Mouse (Mus musculus): ENCODE results near the gene AI854703. TPM values are rescaled to one million over a fixed set of nuclear protein-coding genes. Genes with fewer than 3 reads are reported as not detected.
A peak's percentile ranks its signal among the peaks of the same experiment; 100 is the strongest.

AI854703 gene
- total RNA-seq, 1 experiment: 0.67 TPM

DNA sequence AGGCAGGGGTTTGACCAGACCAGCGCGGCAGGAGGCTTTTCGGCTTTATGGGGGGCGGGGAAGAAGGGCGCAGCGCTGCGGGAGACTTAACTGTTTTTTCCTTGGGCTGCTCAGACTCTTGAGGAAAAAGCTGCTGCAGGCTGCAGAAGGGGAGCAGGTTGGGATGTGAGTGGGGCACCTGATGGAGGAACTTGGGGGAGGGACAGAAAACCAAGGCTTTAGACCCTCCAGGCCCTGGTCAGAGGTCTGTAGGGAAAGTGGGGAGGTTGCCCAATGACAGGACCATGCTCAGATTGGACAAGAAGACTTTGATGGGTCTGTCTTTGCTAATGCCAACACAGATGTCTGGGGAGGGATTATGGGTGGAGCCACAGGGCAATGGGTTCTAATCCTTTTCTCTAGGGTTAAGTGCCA is 954 bp downstream of the AI854703 start:
- TF ChIP-seq CHD2 (IDR thresholded peaks at IDR 0.05; ENCODE audit: low read depth, low read length): no peak
- peaks cover 0 to 5% of the 10 kb centered on the region in 2 experiments; a peak in 1 of 4 replicates for H3K4me1 ChIP-seq (ENCODE audit: control insufficient read depth in 2 of 2, insufficient read depth in 2 of 2, low read length in 2 of 2, poor library complexity in 1 of 2)
- H3K27ac ChIP-seq (ENCODE audit: insufficient read depth, low read depth, low read length, poor library complexity, severe bottlenecking): no peak overlapping the region
- in situ Hi-C loops (cut with MboI; ENCODE audit: low sequenced_read_pairs in 2 of 2, unreplicated experiment in 2 of 2): no loop called here
- no peaks in the 10 kb centered on the region for H3K9me3 ChIP-seq (ENCODE audit: control insufficient read depth, insufficient read depth, low read depth, low read length)
- H3K9ac ChIP-seq (ENCODE audit: insufficient read depth, low read depth, low read length, poor library complexity, severe bottlenecking): no peak overlapping the region
- H3K4me3 ChIP-seq (ENCODE audit: insufficient read depth in 1 of 2, low read depth in 1 of 2, low read length in 2 of 2, poor library complexity in 1 of 2, severe bottlenecking in 1 of 2): peak overlapping the region; percentile 42 to 47; a peak in 3 of 4 replicates
- no peaks in the 10 kb centered on the region for H3K36me3 ChIP-seq (ENCODE audit: control insufficient read depth, insufficient read depth, low read length, poor library complexity, severe bottlenecking)
- no peak for DNase-seq (ENCODE audit: low read depth, low spot score)

DNA sequence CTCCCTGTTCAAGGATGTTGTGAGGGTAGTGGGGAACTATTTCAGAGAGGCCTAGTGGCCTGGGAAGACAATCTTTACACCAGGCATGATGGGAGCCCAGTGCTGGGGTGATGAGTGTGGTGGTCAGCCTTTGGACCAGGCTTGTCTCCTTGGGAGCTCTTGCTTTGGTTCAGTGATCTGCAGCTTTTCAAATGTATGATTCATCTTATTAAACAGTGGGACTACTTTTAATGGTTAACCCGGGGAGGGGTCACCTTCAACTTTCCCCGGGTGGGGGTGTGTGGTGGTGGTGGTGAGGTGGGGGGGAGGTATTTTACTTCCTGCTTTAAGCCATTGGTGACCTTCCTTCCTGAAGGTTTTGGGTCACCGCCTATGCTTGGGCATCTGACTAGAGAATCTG is 1.8 kb downstream of the AI854703 start:
- Histone ChIP-seq H3K9me3 (ENCODE audit: control insufficient read depth, insufficient read depth, low read depth, low read length) (no peaks in the 10 kb centered on the region), H3K9ac (ENCODE audit: insufficient read depth, low read depth, low read length, poor library complexity, severe bottlenecking) (no peak overlapping the region), H3K4me1 (ENCODE audit: control insufficient read depth in 2 of 2, insufficient read depth in 2 of 2, low read length in 2 of 2, poor library complexity in 1 of 2) (peaks cover 0 to 5% of the 10 kb centered on the region in 2 experiments; a peak in 1 of 4 replicates), H3K36me3 (ENCODE audit: control insufficient read depth, insufficient read depth, low read length, poor library complexity, severe bottlenecking) (no peaks in the 10 kb centered on the region), H3K4me3 (ENCODE audit: insufficient read depth in 1 of 2, low read depth in 1 of 2, low read length in 2 of 2, poor library complexity in 1 of 2, severe bottlenecking in 1 of 2) (no peak overlapping the region), H3K27ac (ENCODE audit: insufficient read depth, low read depth, low read length, poor library complexity, severe bottlenecking) (no peak overlapping the region)
- in situ Hi-C loops (cut with MboI; ENCODE audit: low sequenced_read_pairs in 2 of 2, unreplicated experiment in 2 of 2): no loop called here
- TF ChIP-seq ZC3H11A (IDR thresholded peaks at IDR 0.05; ENCODE audit: borderline replicate concordance, low read depth, low read length) (no peak), MAFK (IDR thresholded peaks at IDR 0.05; ENCODE audit: insufficient read depth, low read depth, low read length) (no peak), HCFC1 (IDR thresholded peaks at IDR 0.05; ENCODE audit: borderline replicate concordance, insufficient read depth, low read length) (no peak), ZNF384 (IDR thresholded peaks at IDR 0.05; ENCODE audit: low read depth, low read length) (no peak), CHD2 (IDR thresholded peaks at IDR 0.05; ENCODE audit: low read depth, low read length) (no peak)
- DNase-seq (ENCODE audit: low read depth, low spot score): no peak

- peak overlapping the region; percentile 32 for H3K9ac ChIP-seq (ENCODE audit: insufficient read depth, low read depth, low read length, poor library complexity, severe bottlenecking)
- TF ChIP-seq ZNF384 (IDR thresholded peaks at IDR 0.05; ENCODE audit: low read depth, low read length): no peak
- no peak for TF ChIP-seq CHD2 (IDR thresholded peaks at IDR 0.05; ENCODE audit: low read depth, low read length)
- no peak for TF ChIP-seq HCFC1 (IDR thresholded peaks at IDR 0.05; ENCODE audit: borderline replicate concordance, insufficient read depth, low read length)
- no peak for TF ChIP-seq ZC3H11A (IDR thresholded peaks at IDR 0.05; ENCODE audit: borderline replicate concordance, low read depth, low read length)
- no peak for TF ChIP-seq MAFK (IDR thresholded peaks at IDR 0.05; ENCODE audit: insufficient read depth, low read depth, low read length)
- no peaks in the 10 kb centered on the region for H3K9me3 ChIP-seq (ENCODE audit: control insufficient read depth, insufficient read depth, low read depth, low read length)
- no peak overlapping the region for H3K27ac ChIP-seq (ENCODE audit: insufficient read depth, low read depth, low read length, poor library complexity, severe bottlenecking)
- no peak for DNase-seq (ENCODE audit: low read depth, low spot score)
- in situ Hi-C loops (cut with MboI; ENCODE audit: low sequenced_read_pairs in 2 of 2, unreplicated experiment in 2 of 2): no loop called here
- no peaks in the 10 kb centered on the region for H3K36me3 ChIP-seq (ENCODE audit: control insufficient read depth, insufficient read depth, low read length, poor library complexity, severe bottlenecking)
- peak overlapping the region; percentile 54 to 63 for H3K4me3 ChIP-seq (ENCODE audit: insufficient read depth in 1 of 2, low read depth in 1 of 2, low read length in 2 of 2, poor library complexity in 1 of 2, severe bottlenecking in 1 of 2)
- H3K4me1 ChIP-seq (ENCODE audit: control insufficient read depth in 2 of 2, insufficient read depth in 2 of 2, low read length in 2 of 2, poor library complexity in 1 of 2): peaks cover 0 to 5% of the 10 kb centered on the region in 2 experiments; a peak in 1 of 4 replicates
These were observed 2.5 kb downstream of the AI854703 start for GRCm38 (mm10) chr6:48628808-48629660.

DNA sequence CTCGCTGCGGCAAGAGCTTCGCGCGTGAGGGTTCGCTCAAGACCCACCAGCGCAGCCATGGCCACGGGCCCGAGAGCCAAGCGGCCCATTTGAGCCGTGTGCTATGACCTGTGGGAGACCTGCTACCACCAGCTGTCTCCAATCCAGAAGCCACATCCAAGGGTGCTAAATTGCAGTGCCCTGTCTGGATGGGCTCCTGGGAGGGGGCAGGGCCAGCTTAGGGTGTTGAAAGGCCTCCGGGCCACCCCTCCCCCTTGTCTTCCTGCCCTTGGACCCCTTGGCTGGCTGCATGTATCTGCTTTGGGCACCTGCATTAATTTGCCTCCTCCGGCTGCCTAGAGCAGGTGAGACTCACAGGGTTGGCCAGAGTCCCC is 3.1 kb downstream of the AI854703 start:
- H3K4me3 ChIP-seq (ENCODE audit: insufficient read depth in 1 of 2, low read depth in 1 of 2, low read length in 2 of 2, poor library complexity in 1 of 2, severe bottlenecking in 1 of 2): peak overlapping the region; percentile 54 to 63
- in situ Hi-C loops (cut with MboI; ENCODE audit: low sequenced_read_pairs in 2 of 2, unreplicated experiment in 2 of 2): no loop called here
- DNase-seq (ENCODE audit: low read depth, low spot score): no peak

More for the DNA sequence above, 3.1 kb downstream of the AI854703 start:
- Histone ChIP-seq H3K9ac (ENCODE audit: insufficient read depth, low read depth, low read length, poor library complexity, severe bottlenecking) (peak overlapping the region; percentile 32), H3K36me3 (ENCODE audit: control insufficient read depth, insufficient read depth, low read length, poor library complexity, severe bottlenecking) (no peaks in the 10 kb centered on the region), H3K4me1 (ENCODE audit: control insufficient read depth in 2 of 2, insufficient read depth in 2 of 2, low read length in 2 of 2, poor library complexity in 1 of 2) (peaks cover 0 to 5% of the 10 kb centered on the region in 2 experiments; a peak in 1 of 4 replicates), H3K9me3 (ENCODE audit: control insufficient read depth, insufficient read depth, low read depth, low read length) (no peaks in the 10 kb centered on the region), H3K27ac (ENCODE audit: insufficient read depth, low read depth, low read length, poor library complexity, severe bottlenecking) (no peak overlapping the region)
- TF ChIP-seq ZC3H11A (IDR thresholded peaks at IDR 0.05; ENCODE audit: borderline replicate concordance, low read depth, low read length) (no peak), MAFK (IDR thresholded peaks at IDR 0.05; ENCODE audit: insufficient read depth, low read depth, low read length) (no peak), HCFC1 (IDR thresholded peaks at IDR 0.05; ENCODE audit: borderline replicate concordance, insufficient read depth, low read length) (no peak), CHD2 (IDR thresholded peaks at IDR 0.05; ENCODE audit: low read depth, low read length) (no peak), ZNF384 (IDR thresholded peaks at IDR 0.05; ENCODE audit: low read depth, low read length) (no peak)
